Mouse (Mus musculus) cortical plate, adult 2 months (tissue): ENCODE results near the gene Abhd14a.

Source experiments
- CTCF ChIP-seq: fragments of 200-500 bp; IDR thresholded peaks from 2 replicates; pipeline ENCODE4 v1.5.1; 2011; ENCODE audit warnings: mild to moderate bottlenecking, control low read depth, low read length; ENCODE audit not compliant: insufficient read depth; ENCODE audit errors: extremely low read depth
- POLR2A ChIP-seq: fragments of 200-500 bp; IDR thresholded peaks from 2 replicates; pipeline ENCODE4 v1.6.1; 2011; ENCODE audit warnings: mild to moderate bottlenecking, low read length, control low read depth; ENCODE audit not compliant: insufficient read depth; ENCODE audit errors: extremely low read depth

DNA sequence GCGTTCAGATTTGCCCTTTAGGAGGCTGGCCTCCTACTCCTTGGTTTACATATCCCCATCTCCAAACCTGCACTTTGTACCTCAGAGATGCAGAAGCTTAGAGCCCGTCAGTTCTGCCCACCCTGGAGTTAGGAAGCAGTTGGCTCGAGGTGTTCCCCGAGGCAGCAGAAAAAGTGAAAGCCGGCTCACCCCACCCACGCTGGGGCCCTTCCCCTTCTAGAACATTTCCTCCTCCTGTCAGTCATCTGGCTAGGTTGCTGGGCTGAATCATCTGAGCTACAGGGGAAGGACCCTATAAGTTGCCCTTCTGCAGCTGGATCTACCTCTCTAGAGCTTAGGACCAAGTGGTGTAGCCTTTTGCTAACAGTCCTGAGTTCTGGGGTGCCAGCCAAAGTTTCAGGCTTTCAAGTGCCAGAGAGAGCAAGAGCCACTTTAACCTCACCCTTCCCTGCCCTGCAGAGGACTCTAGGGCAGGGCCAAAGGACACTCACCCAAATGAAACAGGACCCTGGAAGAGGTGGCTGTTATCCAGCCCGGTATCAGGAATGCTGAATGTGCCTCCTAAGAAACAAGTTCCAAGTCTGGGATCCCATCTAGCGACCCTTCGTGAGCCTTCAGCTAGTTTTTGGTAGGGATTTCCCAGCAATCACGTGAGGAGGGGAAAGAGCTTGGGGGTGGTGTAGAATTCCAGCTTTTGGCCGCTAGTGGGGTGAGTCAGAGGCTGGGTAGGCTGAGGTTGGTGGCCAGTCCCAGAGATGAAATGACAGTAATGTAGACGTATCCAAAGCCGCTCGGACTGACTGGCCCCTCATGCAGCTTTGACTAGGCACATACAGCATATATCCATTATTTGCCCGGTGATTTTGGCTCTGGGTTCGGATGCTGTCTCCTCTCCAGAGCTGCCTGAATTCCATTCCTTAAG lies 28.8 kb upstream of the Abhd14a start:
- TF ChIP-seq CTCF = no peak
- no peak for TF ChIP-seq POLR2A
